Mouse (Mus musculus): Measurements from ENCODE around the gene Gjd2. TPM values are rescaled to one million over a fixed set of nuclear protein-coding genes. Genes with fewer than 3 reads are reported as not detected.

Gjd2 gene
- polyA plus RNA-seq, 1 experiment from 2014 or later, result 0.51 TPM

DNA sequence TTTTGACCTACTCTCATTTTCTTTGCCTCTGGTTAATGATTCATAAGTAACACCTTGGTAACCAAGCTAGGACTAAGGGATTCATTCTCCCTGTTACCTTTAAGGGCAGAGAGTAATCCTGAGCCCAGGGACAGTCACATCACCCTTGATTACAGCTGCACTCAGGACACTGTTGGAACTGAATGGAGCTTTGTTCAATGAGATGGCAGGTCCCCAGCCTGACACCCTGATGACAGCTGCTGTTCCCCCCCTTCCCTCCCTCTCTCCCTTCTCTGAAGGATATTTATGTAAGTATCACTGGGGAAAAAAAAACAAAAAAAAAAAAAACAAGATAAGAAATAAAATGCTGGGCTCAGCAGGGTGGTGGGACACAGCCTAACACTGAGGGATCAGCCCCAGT, 16.5 kb downstream of the Gjd2 start:
- no peaks in the 10 kb centered on the region for H3K9me3 ChIP-seq (ENCODE audit: control insufficient read depth)
- H3K4me2 ChIP-seq (replicated peaks; ENCODE audit: low read depth), result no peak overlapping the region
- no peak overlapping the region for H3K4me3 ChIP-seq (ENCODE audit: low read depth, low read length)
- H3K36me3 ChIP-seq (ENCODE audit: control insufficient read depth, insufficient read depth), result no peaks in the 10 kb centered on the region
- no peak for ATAC-seq
- H3K4me1 ChIP-seq (replicated peaks; ENCODE audit: control insufficient read depth, insufficient read depth, low read length), result no peaks in the 10 kb centered on the region
- no peak for TF ChIP-seq CTCF (IDR thresholded peaks at IDR 0.05; ENCODE audit: low read depth)
- no peak overlapping the region for H3K9ac ChIP-seq (ENCODE audit: low read depth, low read length)
- H3K27me3 ChIP-seq (replicated peaks; ENCODE audit: control insufficient read depth, insufficient read depth, low read length), result no peaks in the 10 kb centered on the region
- no peak overlapping the region for H3K27ac ChIP-seq (ENCODE audit: low read depth, low read length)

DNA sequence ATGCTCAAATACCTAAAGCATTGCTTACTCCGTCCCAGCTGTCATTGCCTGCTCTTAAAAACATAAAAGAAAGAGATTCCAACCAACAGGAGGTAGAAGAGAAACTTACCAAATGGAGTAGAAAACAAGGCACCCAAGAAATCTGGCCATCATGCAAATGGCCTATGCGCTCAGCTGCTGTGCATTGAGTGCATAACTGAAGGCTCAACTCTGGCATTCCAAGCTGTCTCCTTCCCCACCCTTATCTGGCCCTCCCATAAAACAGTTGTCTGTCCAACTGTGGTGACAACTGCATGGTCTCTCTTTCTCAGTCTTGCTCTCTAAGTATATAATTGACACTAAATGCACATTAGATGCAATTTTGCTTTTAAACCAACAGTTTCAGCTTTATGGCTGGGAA, 28.5 kb downstream of the Gjd2 start:
- H3K4me3 ChIP-seq (ENCODE audit: low read depth, low read length), result no peak overlapping the region
- 82% methylated on average over 2 of the region's 2 CpGs for WGBS
- ATAC-seq, result no peak
- H3K36me3 ChIP-seq (ENCODE audit: control insufficient read depth, insufficient read depth), result no peaks in the 10 kb centered on the region
- no peak overlapping the region for H3K27ac ChIP-seq (ENCODE audit: low read depth, low read length)
- H3K4me2 ChIP-seq (replicated peaks; ENCODE audit: low read depth), result no peak overlapping the region
- H3K4me1 ChIP-seq (replicated peaks; ENCODE audit: control insufficient read depth, insufficient read depth, low read length), result no peaks in the 10 kb centered on the region
- H3K9me3 ChIP-seq (ENCODE audit: control insufficient read depth), result no peaks in the 10 kb centered on the region
- H3K27me3 ChIP-seq (replicated peaks; ENCODE audit: control insufficient read depth, insufficient read depth, low read length), result no peaks in the 10 kb centered on the region
- no peak overlapping the region for H3K9ac ChIP-seq (ENCODE audit: low read depth, low read length)
- TF ChIP-seq CTCF (IDR thresholded peaks at IDR 0.05; ENCODE audit: low read depth), result no peak

DNA sequence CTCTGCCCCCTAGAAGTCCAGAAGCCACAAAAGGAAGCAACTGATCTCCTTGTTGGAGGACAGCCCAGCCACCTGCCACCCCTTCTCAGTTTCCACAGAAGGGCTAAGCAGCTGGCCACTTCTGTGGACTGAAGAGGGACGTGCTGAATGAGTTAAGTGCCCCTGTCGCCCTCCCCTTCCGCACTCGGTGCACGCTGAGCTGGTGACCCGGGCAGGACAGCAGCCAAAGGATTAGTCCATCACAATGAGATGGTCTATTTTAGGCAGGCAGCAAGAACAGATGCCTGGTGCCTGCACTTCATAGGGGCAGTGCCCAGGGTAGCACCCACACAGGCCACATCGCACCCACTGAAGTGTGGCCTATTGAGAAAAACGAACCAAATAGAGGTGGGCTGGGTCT, 32.8 kb downstream of the Gjd2 start:
- no peak overlapping the region for H3K4me2 ChIP-seq (replicated peaks; ENCODE audit: low read depth)
- H3K27ac ChIP-seq (ENCODE audit: low read depth, low read length), result no peak overlapping the region
- no peak for ATAC-seq
- H3K4me3 ChIP-seq (ENCODE audit: low read depth, low read length), result no peak overlapping the region
- no peak for TF ChIP-seq CTCF (IDR thresholded peaks at IDR 0.05; ENCODE audit: low read depth)
- H3K27me3 ChIP-seq (replicated peaks; ENCODE audit: control insufficient read depth, insufficient read depth, low read length), result no peaks in the 10 kb centered on the region
- no peak overlapping the region for H3K9ac ChIP-seq (ENCODE audit: low read depth, low read length)
- H3K4me1 ChIP-seq (replicated peaks; ENCODE audit: control insufficient read depth, insufficient read depth, low read length), result no peaks in the 10 kb centered on the region
- H3K9me3 ChIP-seq (ENCODE audit: control insufficient read depth), result no peaks in the 10 kb centered on the region
- whole genome bisulfite sequencing, result 55% methylated on average over 8 of the region's 8 CpGs
- H3K36me3 ChIP-seq (ENCODE audit: control insufficient read depth, insufficient read depth), result no peaks in the 10 kb centered on the region

DNA sequence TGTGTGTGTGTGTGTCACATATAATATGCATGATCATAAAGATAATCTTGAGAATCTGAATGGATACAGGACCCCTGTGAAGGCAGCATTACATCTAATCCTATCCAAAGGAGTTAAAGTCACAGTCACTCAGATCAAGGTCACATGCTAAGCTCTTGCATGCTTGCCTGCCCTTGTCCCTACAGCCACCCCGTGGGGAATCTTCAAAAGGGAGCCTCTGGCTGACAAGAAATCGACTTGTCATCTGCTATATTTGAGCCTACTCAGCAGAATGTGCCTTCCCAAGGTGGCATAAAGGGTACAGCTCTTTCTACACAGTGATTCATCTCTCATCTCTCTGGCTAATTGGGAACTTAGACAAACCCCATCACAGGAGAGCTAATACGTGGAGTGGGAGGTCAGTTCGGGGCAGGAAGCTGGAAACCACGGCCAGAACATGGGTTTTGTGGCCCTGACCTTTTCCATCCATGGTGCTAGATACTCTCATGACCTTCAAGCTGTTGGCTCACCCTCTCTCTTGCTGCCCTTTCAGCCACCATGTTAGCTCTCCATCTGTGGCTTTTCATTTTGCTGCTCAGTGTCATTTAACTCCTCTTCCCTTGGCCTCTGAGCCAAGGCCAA, 35.2 kb downstream of the Gjd2 start:
- no peak overlapping the region for H3K4me2 ChIP-seq (replicated peaks; ENCODE audit: low read depth)
- no peaks in the 10 kb centered on the region for H3K9me3 ChIP-seq (ENCODE audit: control insufficient read depth)
- no peak overlapping the region for H3K27ac ChIP-seq (ENCODE audit: low read depth, low read length)
- no peaks in the 10 kb centered on the region for H3K36me3 ChIP-seq (ENCODE audit: control insufficient read depth, insufficient read depth)
- H3K4me1 ChIP-seq (replicated peaks; ENCODE audit: control insufficient read depth, insufficient read depth, low read length), result no peaks in the 10 kb centered on the region
- no peak overlapping the region for H3K9ac ChIP-seq (ENCODE audit: low read depth, low read length)
- 63% methylated on average over 5 of the region's 5 CpGs for WGBS
- no peaks in the 10 kb centered on the region for H3K27me3 ChIP-seq (replicated peaks; ENCODE audit: control insufficient read depth, insufficient read depth, low read length)
- TF ChIP-seq CTCF (IDR thresholded peaks at IDR 0.05; ENCODE audit: low read depth), result no peak
- no peak for ATAC-seq
- H3K4me3 ChIP-seq (ENCODE audit: low read depth, low read length), result no peak overlapping the region

DNA sequence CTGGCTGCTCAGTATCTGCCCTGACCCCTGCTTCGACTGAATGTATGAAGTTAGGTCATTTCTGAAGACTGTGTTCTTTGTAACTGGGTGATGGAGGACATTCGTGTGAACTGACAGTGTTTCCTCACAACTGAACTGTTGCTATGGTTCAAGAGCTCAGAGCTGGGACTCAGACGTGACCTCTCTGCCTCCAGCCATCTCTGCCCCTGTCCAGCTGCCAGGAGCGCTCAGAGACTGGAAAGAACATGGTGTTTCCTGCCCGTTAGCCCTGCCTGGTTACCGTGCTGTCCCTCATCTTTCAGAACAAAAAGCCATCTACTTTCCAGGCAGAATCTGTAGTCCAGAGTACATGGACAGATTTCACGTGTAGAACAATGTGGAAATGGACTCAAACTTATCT, 39.5 kb downstream of the Gjd2 start:
- H3K4me1 ChIP-seq (replicated peaks; ENCODE audit: control insufficient read depth, insufficient read depth, low read length), result no peaks in the 10 kb centered on the region
- no peak for TF ChIP-seq CTCF (IDR thresholded peaks at IDR 0.05; ENCODE audit: low read depth)
- H3K4me2 ChIP-seq (replicated peaks; ENCODE audit: low read depth), result no peak overlapping the region
- 74% methylated on average over 7 of the region's 7 CpGs for WGBS
- no peaks in the 10 kb centered on the region for H3K27me3 ChIP-seq (replicated peaks; ENCODE audit: control insufficient read depth, insufficient read depth, low read length)
- no peak overlapping the region for H3K27ac ChIP-seq (ENCODE audit: low read depth, low read length)
- H3K9me3 ChIP-seq (ENCODE audit: control insufficient read depth), result no peaks in the 10 kb centered on the region
- H3K36me3 ChIP-seq (ENCODE audit: control insufficient read depth, insufficient read depth), result no peaks in the 10 kb centered on the region
- no peak overlapping the region for H3K4me3 ChIP-seq (ENCODE audit: low read depth, low read length)
- no peak overlapping the region for H3K9ac ChIP-seq (ENCODE audit: low read depth, low read length)
- ATAC-seq, result no peak

DNA sequence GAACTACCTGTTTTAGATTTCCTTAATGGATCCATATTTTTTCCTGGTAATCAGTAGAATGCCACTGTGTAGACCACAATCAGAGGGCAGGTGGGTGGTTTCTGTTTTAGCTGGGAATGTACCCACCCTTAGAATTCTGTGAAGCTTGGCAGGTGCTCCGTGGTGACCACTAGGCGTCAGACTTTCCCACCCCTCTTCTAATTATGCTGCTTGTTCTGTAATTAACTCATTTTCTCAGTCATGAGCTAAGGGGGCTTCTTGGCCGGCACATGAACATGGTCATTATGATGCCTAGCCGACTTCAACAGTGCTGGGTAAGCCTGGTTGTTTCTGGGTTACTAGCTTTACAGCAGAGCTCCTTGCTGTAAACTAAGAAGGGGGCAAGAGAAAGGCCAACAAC, 47.0 kb downstream of the Gjd2 start:
- peak; percentile 50 for TF ChIP-seq CTCF (IDR thresholded peaks at IDR 0.05; ENCODE audit: low read depth)
- no peaks in the 10 kb centered on the region for H3K9me3 ChIP-seq (ENCODE audit: control insufficient read depth)
- H3K36me3 ChIP-seq (ENCODE audit: control insufficient read depth, insufficient read depth), result no peaks in the 10 kb centered on the region
- no peaks in the 10 kb centered on the region for H3K27me3 ChIP-seq (replicated peaks; ENCODE audit: control insufficient read depth, insufficient read depth, low read length)
- no peak overlapping the region for H3K4me3 ChIP-seq (ENCODE audit: low read depth, low read length)
- no peak overlapping the region for H3K27ac ChIP-seq (ENCODE audit: low read depth, low read length)
- WGBS, result 32% methylated on average over 4 of the region's 4 CpGs
- no peak for ATAC-seq
- H3K4me2 ChIP-seq (replicated peaks; ENCODE audit: low read depth), result no peak overlapping the region
- no peak overlapping the region for H3K9ac ChIP-seq (ENCODE audit: low read depth, low read length)
- H3K4me1 ChIP-seq (replicated peaks; ENCODE audit: control insufficient read depth, insufficient read depth, low read length), result no peaks in the 10 kb centered on the region

Other genes with a start within 250 kb of the Gjd2 start
- 18.0 and 19.5 TPM in 2 replicates for gene Scg5, start 184.5 kb downstream of the Gjd2 start, polyA plus RNA-seq (2015; fragmentation: Nextera tagmentation; extraction: Ambion mirVana)
- gene Arhgap11a, start 165.0 kb downstream of the Gjd2 start, polyA plus RNA-seq (2015; fragmentation: Nextera tagmentation; extraction: Ambion mirVana), result 7.1 and 7.5 TPM in 2 replicates
- 7.9 and 10.2 TPM in 2 replicates for gene Actc1, start 39.9 kb upstream of the Gjd2 start, polyA plus RNA-seq (2015; fragmentation: Nextera tagmentation; extraction: Ambion mirVana)
- 26.7 and 29.1 TPM in 2 replicates for gene Aqr, start 173.4 kb upstream of the Gjd2 start, polyA plus RNA-seq (2015; fragmentation: Nextera tagmentation; extraction: Ambion mirVana)
- 2.2 and 2.6 TPM in 2 replicates for gene Zfp770, start 187.8 kb upstream of the Gjd2 start, polyA plus RNA-seq (2015; fragmentation: Nextera tagmentation; extraction: Ambion mirVana)

All from intestine, postnatal 0 days (tissue).